Mouse (Mus musculus) MEL-GATA-1-ER (cell line): Measurements from ENCODE around the gene Il12rb2.

Experiments
- DNase-seq: peaks from one replicate; pipeline ENCODE4 v3.0.0-alpha.2; 2012; ENCODE audit warnings: low read depth; ENCODE audit errors: extremely low read depth

Gene Il12rb2

GRCm38 (mm10) chr6:67375982-67376391 lies at the start of gene Il12rb2:
Gene Il12rb2 (minus strand): TSS chr6:67376188.
- peak; percentile 78 for DNase-seq

DNA sequence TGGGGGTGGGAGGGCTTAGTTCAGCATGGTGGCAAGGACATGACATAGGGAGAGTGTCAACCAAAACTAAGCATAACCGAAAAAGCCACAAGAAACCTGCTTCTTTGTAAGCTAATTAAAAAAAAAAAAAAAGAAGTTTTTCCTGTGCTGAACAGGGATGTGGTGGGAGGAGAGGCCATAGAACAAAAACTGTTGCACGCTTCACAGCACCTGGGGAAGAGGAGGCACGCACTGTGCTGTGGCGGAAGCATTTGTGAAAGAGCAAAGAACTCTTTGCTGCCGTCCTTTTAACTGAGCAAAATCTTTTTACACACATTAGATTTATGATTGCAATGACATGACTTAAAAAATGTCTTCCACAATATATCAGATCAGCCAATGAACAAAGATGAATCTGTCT lies 45.8 kb upstream of the Il12rb2 start:
- DNase-seq = no peak

- DNase-seq = no peak
Measured at GRCm38 (mm10) chr6:67416557-67416956, 40.6 kb upstream of the Il12rb2 start.

DNA sequence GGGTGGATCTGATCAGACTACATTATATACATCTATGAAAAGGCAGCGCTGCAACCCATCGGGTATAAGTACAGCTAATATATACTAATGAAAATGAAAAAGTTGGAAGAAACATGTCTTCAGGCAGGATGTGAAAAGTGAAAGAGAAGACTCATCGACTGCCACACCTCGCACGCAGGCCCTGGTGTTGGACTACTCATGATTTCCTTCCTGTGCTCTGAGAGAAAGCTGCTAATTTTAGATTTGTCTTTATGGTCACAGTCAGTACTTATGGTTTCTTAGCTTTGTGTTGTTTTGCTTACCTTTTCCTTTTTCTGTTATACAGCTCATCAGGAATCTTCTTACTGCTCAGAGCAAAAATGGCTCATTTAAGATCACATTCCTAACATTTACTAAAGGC lies 39.3 kb upstream of the Il12rb2 start:
- no peak for DNase-seq

- no peak for DNase-seq
Measured at GRCm38 (mm10) chr6:67413378-67413777, 37.4 kb upstream of the Il12rb2 start.

- DNase-seq = no peak
Measured at GRCm38 (mm10) chr6:67405281-67405682, 29.3 kb upstream of the Il12rb2 start.

DNA sequence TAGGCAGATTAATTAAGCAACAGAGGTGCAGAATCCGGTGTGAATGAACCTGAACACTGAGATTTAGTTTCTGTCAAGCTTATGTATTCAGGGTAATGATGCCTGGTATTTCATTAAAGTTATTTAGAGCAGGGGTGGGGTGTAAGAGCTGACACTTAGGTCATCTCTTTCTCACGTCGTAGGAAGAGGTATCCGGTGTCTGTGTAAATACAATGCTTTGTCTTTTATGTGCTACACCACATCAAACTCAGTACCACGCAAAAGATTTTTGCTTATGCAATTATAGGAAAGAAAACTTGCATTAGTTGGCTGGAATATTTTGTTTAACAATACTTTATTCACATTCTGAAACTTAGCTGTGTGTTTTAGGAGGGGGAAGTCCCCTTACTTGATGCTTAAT lies 23.6 kb upstream of the Il12rb2 start:
- DNase-seq = no peak

DNA sequence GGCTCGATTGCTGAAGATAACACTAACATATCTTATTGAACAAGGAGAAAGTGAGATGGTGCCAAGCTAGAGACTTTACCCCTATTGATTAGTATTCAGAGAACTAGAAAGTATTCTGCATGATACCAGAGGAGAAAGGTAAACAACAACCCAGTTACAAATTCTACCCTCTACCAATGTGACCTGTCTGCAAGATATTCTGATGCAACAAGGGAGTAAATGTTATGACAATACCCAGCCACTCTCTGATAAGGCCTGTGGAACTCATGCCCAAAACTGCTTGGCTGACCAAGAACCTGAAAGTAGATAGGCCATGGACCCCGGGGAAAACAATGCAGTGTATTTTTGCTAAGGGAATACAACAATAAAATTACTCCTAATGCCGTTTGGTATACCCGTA lies 10.2 kb downstream of the Il12rb2 start:
- DNase-seq = no peak

GRCm38 (mm10) chr6:67348065-67348464 lies 27.9 kb downstream of the Il12rb2 start:
- no peak for DNase-seq

DNA sequence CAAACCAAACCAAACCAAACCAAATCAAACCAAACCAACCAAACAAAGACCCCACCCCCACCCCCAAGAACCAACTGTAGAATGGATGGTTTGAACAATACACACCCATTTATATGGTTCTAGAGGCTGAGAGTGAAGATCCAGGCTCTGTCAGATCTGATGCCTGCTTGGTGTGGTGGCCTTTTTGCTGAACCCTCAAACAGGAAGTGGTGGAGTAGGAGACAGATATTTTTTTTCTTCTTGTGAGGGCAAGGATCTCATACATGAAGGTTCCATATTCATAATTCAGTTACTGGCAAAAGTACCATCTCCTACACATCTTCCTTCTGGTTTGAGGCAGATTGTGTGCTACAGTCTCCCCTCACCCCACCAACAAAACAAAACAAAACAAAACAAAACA lies 36.5 kb downstream of the Il12rb2 start:
- DNase-seq = no peak

GRCm38 (mm10) chr6:67337943-67338342 lies 38.0 kb downstream of the Il12rb2 start:
- peak; percentile 85 for DNase-seq

DNA sequence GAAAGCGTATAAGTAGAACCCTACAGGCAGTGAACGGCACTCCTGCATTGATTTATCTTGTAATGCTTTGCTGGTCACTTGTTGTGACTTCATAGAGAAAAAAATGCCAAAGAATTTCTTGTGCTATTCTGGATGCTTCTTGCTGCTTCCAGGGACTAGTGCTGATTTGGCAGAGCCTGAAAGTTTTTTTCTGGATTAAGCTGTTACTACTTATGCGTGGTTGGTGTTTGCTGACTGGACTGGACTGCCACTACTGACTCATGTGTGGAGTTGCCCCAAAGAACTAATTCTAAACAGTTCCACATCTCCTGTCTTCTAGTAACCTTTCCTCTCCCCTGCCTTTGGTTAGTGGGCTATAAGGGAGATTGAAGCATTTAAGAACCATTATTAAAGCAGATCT lies 52.2 kb downstream of the Il12rb2 start:
- no peak for DNase-seq

- peak; percentile 69 for DNase-seq
Measured at GRCm38 (mm10) chr6:67318451-67318850, 57.5 kb downstream of the Il12rb2 start.

DNA sequence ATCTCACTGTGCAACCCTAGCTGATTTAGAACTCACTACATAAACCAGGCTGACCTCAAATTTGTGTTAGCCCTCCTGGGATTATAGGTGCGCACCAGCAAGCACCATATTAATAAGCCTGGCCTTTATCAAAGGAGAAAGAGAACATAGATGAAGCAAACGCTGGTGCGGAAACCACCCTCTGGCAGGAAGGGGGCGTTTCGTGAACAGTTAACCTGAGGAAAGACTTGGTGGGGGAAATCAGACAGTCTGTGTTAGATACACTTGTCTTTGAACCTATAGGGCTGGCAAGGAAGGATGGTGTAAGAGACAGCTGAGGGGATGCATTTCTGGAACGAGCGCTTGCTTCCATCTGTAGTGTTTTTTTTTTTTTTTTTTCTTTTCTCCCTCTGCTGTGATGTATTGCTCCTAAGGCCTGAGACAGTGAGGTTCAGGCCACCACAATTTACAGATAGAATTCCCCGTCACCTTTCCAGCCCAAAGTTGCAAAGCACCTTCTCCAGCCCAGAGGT lies 58.1 kb downstream of the Il12rb2 start:
- no peak for DNase-seq

GRCm38 (mm10) chr6:67317068-67317467 lies 58.9 kb downstream of the Il12rb2 start:
- DNase-seq = no peak

DNA sequence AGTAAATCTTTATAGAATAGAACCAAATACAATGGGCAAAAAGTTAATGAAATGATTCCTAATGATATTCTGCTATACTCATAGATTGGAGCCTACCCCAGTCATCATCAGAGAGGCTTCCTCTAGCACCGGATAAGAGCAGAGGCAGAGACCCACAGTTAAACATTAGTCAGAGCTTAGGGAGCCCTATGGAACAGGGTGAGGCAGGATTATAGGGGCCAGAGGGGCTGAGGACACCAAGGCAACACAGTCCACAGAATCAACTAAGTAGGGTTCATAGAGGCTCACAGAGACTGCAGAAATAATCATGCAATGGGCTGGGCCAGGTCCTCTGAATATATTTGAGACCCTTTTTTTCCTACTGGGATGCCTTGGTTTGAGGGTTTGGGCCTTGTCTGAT lies 61.3 kb downstream of the Il12rb2 start:
- DNase-seq = no peak

DNA sequence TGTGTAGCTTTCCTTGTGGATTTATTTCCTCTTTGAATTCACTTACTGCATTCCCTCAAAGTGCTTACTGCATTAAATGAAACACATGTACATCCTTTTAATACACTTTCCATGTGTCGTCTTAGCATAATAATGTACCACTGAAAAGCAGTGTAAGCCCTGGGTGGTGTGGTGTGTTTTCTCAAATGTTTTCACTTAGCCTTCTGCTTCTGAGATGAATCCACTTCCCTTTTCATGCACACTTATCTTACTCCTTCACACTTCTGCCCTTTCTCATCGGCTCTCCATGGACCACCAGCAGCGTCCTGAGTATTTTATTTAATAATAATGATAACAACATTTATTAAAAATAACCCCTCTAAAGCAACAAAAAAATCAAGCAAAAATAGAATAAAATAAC lies 66.2 kb downstream of the Il12rb2 start:
- DNase-seq = peak; percentile 68

- DNase-seq = peak; percentile 44
Measured at GRCm38 (mm10) chr6:67308994-67309393, 67.0 kb downstream of the Il12rb2 start.

DNA sequence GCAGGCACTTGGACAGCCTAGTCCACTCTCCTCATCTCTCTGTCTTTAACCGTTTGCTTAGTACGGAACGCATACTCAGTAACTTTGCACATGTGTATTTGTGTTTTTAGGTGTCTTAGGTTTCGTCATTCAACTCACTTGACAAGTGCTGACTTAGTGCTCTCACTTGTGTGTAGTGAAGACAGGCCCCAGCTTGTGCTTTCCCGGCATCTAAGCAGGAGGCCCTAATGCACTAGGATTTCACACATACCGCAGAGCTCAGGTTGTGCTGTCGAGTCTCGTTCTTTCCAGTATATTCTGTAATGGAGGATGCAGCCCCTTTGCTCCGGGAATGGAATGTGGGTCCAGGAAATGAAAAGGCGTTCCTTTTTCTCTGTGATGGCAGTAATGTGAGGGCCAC lies 72.8 kb downstream of the Il12rb2 start:
- DNase-seq = no peak

DNA sequence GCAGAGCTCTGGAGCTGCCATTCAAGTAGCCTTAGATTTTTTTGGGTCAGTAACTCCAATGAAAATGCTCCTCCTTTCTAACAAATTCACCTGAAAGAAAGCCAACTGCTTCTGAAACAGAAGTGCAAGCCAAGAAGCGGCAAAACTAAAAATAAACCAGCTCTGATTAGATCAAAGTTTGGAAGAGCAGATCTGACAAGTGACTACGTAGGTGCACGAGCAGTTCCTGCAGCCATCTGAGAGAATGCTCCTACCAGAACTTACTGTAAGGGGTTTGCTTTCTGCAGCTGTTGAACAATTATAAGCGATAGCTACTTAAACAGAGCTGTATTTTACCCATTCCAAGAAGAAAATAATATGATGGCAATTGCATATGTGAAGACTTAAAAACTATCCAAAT lies 73.5 kb downstream of the Il12rb2 start:
- DNase-seq = no peak

GRCm38 (mm10) chr6:67301230-67301629 lies 74.8 kb downstream of the Il12rb2 start:
- no peak for DNase-seq

DNA sequence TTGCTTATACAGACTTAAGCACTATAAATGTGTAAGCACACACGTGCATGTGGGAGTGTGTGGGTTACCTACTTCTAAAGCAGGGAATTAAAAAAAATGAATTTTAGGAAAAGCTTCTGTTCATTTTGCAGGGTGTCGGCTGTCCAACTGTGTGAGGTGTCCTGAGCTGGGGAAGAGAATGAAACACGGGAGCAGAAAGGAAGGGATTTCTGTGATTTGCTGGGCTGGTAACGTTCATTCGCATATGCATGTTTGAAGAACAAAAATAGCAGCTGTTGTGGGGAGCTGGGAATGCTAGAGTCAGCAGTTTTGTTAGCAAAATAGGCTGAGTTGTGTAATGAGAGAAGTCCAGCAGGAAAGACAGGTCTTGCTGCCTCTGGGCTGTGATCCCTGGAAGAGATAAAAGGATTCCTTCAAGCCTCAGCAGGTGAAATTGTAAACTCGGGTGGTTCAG lies 75.3 kb downstream of the Il12rb2 start:
- DNase-seq = no peak

DNA sequence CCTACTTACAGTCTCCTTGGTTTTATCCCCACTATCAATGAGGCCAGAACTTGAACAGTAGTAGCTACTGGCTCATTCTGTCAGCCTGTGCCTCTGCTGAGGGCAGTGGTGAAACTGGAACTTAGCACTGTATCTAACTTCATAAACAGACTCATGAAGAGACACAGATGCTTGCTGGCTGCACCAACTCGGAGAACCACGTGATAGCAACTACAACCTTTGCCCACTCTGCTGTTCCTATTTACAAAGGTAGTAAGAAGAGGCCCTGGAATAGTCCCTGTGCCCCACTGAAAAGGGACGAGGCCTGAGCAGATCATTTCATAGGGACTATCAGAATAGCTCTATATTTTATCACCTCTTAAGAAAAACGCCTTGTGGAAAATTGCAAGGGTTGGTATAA lies 75.7 kb downstream of the Il12rb2 start:
- no peak for DNase-seq

- no peak for DNase-seq
Measured at GRCm38 (mm10) chr6:67298742-67299141, 77.2 kb downstream of the Il12rb2 start.
